Mouse (Mus musculus) embryo, embryonic 10 days (tissue): Measurements from ENCODE around the gene Pparg.

ENCODE experiments used
- DNase-seq: peaks from one replicate; pipeline ENCODE4 v3.0.0-alpha.2; 2015; ENCODE audit warnings: low spot score

Pparg gene

DNA sequence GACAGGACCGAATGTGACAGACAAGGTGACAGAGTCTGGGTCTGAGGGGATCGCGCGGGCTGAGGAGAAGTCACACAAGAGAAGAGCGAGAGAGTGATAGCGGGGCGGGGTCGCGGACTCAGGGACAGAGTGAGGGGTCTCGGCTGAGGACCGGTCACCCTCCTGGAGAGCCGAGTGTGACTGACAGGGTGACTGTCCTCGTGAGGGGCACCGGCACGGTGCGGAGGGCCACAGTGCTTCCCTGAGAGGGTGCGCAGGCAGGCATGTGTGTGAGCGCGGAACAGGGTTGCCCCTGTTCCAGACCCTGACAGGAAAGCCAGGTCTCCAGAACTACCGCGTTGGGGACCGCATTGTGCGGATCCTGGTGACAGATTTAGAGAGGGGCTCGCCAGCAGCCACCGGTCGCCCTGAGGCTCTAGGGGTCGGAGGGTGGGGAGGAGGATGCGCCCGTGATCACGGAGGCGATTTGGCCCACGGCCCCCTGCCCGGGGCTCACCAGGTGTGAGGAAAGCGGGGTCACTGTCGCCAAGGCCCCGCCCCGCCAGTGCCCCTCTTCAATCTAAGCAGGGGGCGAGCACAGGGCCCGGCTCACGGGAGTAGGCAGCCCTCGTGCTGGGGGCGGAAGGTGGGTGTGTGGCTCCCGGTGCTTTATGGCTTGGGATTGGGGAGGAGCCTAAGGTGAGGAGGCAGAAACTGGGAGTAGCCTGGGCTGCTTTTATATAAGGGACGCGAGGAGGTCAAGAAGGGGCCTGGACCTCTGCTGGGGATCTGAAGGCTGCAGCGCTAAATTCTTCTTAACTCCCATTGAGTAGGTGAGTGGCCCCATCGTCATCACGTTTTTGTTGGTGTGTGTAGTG lies 1.1 kb downstream of the Pparg start:
- peak; percentile 37 for DNase-seq

DNA sequence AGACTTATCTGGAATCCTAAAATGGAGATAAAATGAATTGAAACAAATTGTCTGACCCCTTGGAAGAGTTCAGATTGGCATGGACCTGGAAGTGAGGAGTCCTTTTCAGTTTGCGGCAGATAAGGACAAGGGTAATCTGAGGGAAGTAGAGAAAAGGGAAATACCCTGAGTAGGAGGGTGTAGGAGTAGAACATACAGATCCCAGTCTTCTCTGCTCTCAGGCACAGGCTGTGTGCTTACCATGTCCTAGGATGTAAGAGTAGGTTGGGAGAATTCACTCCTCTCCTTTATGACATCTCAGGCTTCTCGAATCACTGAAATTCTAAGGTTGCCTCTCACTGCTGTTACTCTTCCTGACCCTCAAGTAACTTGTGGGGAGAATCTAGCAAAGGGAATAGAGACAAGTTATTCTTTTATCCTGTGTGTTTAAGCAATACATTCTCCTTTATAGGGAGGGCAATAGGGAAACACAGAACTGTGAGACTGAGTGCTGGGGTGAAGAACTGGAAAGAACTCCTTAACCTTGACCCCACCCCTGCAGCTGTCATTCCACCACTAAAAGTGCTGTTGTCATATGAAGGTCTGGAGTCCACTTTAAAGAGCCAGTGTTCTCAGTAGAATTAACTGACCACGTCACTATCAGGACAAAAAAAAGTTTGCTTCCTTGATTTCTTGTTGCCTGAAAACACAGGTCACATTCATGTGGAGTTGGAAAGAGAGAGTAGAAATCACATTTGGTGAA lies 6.3 kb downstream of the Pparg start:
- DNase-seq: no peak

DNA sequence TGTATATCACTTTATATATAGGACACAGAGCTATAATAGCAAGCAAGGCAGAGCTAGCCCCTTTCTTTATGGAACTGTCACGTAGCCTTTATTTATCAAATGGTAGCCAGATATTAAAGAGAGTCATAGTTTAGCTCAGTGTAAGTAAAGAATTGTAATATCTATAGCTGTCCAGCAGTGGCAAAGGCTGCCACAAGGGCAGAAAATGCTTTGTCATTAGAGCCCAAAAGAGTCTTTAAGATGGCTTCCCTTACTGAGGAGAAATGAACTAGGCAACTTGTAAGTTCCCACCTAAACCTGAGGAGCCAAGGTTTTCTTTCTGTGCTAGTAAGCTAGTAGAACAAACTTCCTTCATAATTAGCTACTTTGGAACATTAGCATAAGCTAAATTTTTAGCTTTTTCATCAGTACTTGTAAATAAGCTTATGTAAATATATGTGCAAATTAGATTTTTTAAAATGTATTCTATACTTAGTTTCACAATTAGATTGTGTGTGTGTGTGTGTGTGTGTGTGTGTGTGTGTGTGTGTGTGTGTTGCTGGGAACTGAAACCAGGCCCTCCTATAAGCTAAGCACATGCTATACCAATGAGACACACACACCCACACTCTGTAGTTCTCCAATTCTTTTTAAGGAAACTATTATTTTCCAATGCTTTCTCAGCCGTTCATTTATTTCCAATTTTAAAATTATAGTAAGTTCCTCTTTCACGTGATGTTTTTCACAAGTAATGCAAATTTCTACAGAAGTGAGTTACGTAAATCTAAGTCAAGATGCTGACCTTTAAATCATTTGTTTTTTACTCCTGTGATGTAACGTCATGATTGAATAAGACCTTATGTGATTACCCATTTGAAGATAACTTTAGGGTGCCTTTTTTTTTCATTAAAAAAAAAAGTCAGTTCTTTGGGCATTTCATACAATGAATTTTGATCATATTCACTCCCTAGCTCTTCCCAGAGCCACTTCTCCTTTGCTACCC lies 14.4 kb downstream of the Pparg start:
- no peak for DNase-seq

DNA sequence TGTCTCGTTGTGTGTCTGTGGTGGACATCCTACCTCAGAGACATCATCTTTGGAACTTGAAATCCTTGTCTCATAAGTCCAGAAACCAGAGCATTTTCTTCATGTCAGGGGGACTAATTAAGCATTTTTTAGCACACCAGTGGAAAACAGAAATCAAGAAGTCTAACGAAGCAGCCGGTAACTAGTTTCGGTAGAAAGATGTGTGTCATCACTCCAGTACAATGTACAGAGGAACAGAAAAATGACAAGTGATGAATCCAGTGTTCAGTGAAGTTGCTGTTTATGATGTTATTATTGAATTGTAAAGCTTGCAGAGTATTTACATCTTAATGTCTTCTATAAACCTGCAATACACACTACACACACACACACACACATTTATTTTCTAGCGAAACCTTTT lies 19.8 kb downstream of the Pparg start:
- DNase-seq: no peak

DNA sequence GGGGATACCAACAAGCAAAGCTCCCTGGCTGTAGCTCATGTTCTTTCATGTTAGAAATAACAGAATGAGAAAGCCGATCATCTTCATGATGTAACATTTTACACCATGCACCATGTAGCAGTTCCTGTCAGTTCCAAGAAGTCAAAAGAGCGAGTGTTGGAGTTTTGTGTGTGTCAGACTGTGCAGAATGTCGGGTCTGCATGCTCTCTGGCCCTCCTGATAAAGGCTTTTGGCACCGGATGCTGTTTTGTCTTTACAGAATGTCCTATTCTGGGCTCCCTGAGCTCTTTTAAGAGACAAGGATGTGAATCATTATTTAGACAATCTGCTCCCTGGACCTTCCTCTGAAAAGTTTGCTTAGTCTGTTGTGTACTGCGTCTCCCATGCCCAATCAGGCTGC lies 22.0 kb downstream of the Pparg start:
- DNase-seq: no peak

DNA sequence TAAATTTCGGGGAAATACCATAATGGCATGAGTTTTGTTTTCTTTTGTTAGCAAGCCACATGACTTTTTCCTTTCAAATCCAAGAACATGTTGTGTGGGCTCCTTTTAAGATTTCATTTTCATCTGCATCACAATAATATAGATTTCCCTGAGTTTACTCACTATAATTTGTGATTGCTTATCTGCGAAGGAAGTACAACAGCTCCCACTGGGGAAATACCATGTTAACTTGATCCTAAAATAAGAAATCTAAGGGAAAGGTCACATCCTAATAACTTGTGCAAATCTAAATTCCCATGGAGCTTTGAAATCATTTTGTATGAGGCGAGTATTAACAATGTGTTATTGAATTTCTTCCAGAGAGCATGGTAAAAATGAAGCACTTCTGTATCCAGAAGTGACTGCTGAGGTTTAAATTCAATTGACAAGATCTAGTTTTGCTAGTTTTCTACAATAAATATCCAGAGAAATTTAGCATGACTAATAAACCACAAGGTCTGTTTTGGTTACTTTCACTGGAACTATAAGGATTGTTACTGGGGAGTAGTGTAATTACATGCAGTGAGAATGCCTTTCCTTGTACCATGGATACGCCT lies 29.3 kb downstream of the Pparg start:
- DNase-seq: no peak

DNA sequence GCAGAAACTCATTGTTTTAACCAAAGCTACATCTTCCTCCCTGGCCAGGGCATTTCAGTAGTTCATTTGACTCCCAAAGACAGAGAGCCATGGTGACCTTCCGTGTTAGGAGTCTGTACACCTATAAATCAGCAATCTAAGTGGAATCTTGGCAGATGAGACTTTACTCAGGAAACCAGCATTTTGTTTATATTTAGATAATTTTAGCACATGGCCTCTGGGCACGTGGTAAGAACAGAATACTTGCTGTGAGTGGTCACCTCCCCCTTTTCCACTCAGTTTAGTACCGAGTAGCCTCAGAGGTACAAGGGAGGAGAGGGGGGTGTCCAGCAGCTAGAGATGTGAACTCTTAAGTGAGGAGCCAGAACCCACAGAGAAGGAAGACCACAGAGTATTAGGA lies 36.2 kb downstream of the Pparg start:
- no peak for DNase-seq

DNA sequence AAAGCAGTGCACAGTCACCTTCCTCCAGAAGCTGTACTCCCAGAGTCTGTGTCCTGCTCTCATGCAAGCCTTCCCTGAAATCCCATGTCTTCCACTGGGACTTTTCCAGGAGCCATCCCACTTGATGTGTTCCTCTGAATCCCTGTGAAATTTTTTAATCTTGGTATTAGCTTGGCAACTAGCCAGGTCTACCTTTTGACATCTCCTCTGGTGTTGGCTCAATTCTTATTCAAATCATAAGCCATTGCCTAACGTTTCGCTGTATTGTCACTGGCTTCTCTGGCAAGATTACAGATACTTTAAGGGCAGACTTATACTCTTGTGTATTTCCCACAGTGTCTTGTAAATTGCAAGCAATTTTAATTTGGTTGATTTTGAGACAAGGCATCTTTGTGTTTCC lies 43.6 kb downstream of the Pparg start:
- DNase-seq: no peak

DNA sequence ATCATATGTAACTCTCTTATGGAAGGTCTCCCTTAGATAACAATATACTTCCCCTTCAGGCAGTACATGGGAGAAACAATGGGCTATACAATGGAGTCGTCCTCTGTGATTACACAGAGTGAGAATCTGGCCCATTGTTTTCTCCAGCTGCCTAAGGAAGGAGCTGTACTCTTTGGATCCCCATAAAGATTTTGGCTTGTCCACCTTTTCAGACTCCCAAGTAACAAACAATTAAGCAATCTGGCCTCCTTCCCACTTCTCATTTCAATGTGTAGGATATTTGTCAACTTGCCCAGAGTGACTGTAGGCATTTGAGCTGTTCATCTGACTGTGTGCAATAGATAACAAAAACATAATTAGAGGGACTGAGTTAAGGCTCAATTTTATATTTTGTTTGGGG lies 50.7 kb downstream of the Pparg start:
- DNase-seq: no peak

DNA sequence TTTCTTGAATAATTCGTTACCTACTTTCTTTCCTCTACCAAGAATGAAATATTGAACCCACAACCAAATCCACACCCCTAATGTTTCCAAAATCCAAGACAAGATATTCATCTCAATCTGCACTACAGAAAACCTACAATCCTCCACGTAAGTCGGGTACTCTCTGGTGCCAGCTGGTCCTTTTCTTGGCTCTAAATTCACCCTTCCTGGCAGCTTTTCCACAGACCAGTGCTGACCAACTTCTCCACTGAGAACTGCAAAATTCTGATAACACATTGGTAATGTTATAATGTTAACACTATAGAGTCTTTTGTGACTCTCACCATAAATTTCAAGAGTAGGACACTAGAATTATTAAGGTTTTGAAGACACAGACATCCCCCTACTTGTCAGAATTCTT lies 57.4 kb downstream of the Pparg start:
- DNase-seq: no peak

DNA sequence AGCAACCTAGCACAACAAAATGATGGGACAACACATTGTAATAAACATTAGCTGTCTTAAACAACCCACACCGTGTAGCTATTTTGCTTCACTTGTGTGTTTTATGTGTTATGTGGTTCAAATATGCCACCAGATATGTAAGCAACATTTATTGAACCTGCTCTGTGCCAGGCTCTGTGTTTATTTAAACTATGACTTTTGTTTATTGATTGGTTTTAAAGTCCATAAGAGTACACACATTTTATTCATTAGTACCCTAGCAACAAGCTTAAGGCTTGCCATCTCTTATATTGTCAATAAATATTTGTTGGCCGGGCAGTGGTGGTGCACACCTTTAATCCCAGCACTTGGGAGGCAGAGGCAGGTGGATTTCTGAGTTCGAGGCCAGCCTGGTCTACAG lies 58.2 kb downstream of the Pparg start:
- DNase-seq: no peak

DNA sequence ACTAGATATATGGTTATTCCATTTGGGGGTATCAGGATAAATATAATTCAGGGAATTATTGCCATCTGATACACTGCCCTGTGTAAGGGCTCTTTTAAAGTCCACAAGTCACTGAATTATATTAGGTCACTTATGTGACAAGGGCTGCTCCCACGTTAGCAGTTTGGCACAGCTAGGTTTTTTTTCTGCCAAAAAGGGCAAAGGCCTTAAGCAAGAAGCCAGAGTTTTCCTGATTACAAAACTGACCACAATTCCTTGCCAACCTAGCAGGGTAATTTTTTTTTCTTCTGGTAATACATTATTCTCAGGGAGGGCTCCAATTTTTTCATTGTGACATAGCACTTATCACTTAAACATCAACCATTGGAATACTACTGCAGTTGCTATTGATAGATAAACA lies 60.2 kb downstream of the Pparg start:
- no peak for DNase-seq

DNA sequence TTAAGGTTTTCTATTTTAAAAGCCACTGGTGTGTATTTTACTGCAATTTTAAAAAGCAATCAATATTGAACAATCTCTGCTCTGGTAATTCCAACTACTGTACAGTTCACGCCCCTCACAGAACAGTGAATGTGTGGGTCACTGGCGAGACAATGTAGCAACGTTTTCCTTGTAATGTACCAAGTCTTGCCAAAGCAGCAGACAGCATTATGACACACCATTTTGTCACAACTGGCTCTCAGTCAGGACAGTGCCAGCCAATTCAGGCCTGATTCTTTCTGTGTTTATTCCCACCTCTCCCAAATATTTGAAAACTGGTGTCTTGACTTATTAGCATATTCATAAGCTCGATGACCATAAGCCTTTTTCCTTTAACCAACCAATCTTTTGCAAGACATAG lies 60.9 kb downstream of the Pparg start:
- DNase-seq: no peak

DNA sequence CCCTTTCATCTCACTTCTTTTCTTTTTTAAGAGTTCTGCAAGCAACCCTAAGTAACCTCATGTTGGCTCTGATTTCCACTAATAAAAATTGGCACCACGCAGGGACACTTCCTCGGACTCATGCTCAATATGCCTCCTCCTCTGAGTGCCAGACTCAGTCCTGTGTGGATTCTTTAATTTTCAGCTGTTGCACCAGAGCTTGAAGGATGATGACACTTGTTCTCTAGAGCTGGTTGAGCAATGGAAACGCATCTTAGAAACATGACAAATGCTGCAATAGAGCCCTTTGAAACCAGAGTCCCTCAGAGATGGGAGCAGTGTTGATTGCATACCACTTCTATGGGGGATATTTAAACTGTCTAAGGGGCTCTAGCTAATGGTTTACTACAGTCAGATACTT lies 63.7 kb downstream of the Pparg start:
- DNase-seq: no peak

DNA sequence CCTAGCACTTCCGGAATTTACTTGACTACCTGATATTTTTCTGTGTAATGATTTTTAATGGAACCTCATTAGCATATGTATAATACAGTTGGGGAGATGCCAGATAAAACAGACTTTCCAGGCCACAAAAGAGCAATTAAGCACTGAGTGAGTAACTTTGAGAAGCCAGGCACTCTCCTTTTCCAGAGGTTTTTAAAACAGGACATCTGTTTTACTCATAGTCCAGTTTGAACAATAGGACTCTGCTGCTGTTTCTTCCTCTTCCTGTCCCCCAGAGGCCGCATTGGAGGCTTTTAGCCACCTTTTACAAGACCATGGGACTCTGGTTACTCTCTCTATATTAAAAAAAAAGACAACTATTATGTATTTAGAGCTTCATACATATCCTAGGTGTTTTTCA lies 72.0 kb downstream of the Pparg start:
- DNase-seq: no peak

DNA sequence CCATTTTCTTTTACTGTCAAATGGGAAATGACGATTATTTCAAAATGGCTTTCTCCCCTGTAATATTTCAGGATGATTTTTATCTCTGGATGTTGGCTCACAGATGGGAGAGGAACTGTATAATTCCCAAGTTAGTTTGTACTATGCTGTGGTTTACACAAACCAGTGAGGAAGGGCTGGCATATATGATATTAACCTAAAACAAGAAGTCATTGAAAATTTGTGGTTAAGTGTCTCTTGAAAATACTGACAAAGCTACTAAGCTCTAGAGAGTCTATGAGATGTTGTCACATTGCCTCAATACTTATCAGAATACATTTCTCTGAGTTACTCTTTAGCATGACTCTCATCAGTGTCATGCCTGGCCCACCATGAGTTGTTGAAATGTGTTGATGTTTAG lies 73.3 kb downstream of the Pparg start:
- no peak for DNase-seq

DNA sequence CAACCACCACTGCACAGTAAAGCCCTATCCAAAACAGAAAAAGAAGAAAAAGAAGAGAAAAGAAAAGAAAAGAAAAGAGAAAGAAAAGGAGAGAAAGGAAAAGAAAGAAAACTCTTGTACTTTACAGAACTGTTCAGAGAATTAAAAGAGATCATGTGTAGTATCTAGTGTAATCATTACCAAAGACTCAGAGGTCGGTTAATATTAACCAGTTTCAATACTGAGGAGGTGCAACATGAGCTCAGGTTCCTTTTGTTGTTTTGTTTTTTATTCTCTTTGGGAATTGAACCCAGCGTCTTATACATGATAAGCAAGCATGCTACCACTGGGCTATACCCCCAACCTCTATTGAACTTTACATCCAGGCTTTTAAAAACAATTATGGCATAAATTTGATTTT lies 74.1 kb downstream of the Pparg start:
- DNase-seq: no peak

DNA sequence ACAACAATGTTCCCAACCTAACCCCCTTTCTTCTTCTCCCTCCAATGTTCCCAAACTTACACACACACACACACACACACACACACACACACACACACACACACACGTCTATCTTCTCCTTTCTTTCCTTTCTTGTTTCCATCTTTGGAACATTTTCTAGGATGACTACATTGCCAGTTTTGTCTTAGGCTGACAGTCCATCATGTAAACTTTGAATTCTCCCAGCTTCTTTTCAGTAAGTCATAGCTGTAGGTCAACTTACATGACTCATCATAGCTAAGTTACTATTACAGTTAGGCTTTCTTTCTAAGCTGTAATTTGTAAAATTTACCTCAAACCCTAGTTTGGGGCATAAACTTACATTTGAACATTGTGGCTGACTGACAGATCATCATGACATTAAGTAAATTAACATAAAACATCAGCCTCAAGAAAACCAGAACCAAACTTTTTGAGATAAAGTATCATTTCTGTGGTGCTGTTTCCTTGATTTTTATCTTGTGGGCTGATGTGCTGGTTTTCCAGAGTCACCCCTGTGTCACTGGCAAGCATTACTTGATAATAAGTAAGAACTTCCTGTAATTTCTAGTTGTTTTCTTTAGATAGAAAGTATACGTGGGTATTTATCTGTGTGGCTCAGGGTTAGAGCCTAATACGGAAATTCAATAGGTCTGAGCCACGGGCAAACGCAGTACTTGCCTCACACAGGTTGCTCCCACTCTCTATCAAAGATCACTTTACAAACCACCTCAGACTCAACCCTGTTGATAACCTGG lies 79.7 kb downstream of the Pparg start:
- DNase-seq: no peak

DNA sequence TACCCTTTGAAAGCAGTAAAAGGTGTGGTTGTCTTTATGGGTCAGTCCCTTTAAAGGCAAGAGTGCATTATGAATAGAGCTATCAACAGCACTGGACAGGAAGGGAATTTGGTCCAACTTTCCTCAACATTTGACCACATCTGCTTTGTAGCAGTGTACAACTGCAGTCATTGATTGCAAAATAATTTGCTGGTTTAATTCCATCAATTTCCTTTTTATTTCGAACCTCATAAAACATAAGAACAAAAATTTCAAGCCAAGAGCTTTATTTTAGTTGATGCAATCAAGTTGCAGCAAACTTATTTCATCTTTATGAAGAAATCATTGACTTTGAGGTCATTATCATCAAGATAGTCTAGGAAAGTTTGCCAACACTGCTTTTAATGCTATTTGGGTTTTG lies 91.8 kb downstream of the Pparg start:
- DNase-seq: no peak

DNA sequence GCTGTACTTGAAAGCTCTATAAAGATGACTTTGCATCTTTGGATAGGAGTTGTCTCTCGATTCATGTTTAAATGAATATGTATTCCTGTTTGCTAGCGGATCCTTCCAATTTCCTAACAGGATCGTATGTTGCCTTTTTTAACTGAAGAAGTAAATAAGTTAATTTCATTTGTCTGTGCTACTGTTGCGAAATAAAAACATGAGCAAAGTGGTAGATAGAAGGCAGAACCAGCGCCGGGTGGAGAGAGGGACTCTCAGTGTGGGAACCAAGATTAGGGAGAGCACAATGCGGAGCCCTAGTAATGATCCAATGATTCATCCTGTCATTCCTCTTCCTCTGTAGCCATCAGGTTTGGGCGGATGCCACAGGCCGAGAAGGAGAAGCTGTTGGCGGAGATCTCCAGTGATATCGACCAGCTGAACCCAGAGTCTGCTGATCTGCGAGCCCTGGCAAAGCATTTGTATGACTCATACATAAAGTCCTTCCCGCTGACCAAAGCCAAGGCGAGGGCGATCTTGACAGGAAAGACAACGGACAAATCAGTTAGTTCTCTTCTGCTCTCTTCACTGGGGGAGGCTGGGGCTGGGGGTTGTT lies 102.1 kb downstream of the Pparg start:
- no peak for DNase-seq

DNA sequence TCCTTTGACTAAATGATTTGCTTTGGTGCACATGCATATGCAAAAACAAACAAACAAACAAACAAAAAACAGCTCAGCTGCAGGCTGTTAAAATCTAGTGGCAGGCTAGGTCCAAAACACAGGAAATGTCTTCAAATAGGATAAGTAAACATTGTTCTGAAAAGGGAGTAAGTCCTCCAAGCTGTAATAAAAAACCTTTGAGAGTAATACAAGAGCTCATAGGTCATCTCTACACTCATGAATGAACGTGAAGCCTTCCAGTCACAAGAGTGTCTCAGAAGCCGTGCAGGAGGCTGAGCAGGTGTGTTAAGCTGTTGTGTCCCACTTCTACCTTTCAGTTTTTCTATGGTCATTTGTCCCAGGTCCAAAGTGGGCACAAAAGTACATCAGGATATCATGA lies 102.6 kb downstream of the Pparg start:
- DNase-seq: no peak
